Mouse (Mus musculus) midbrain, embryonic 12.5 days (tissue): ENCODE data around the gene Defb45. TPM values are rescaled to one million over a fixed set of nuclear protein-coding genes. Genes with fewer than 3 reads are reported as not detected.

Experiments used
- ATAC-seq: fragments of 200-750 bp; cut with Nextera tagmentation; 2 replicates; pipeline ENCODE4 v1.8.0; 2017; ENCODE audit warnings: low read depth, moderate TSS enrichment, moderate library complexity; ENCODE audit not compliant: low FRiP score
- H3K27ac ChIP-seq: fragments of 300-500 bp; sonication (generic); replicated peaks from 2 replicates; pipeline ENCODE4 v1.5.1; 2016; ENCODE audit warnings: mild to moderate bottlenecking
- H3K27me3 ChIP-seq: fragments of 300-500 bp; sonication (generic); 2 replicates; pipeline ENCODE4 v1.6.1; 2016; ENCODE audit warnings: mild to moderate bottlenecking
- H3K36me3 ChIP-seq: fragments of 300-500 bp; sonication (generic); 2 replicates; pipeline ENCODE4 v1.6.1; 2016
- H3K4me1 ChIP-seq: fragments of 300-500 bp; sonication (generic); 2 replicates; pipeline ENCODE4 v1.6.1; 2016
- H3K4me2 ChIP-seq: fragments of 300-500 bp; sonication (generic); replicated peaks from 2 replicates; pipeline ENCODE4 v1.6.1; 2016; ENCODE audit warnings: mild to moderate bottlenecking, moderate library complexity
- H3K4me3 ChIP-seq: fragments of 300-500 bp; sonication (generic); 2 replicates; pipeline ENCODE4 v1.5.1; 2016; ENCODE audit warnings: mild to moderate bottlenecking
- H3K9ac ChIP-seq: fragments of 300-500 bp; sonication (generic); replicated peaks from 2 replicates; pipeline ENCODE4 v1.6.1; 2016; ENCODE audit warnings: mild to moderate bottlenecking, moderate library complexity
- H3K9me3 ChIP-seq: fragments of 300-500 bp; sonication (generic); 2 replicates; pipeline ENCODE4 v1.6.1; 2016; ENCODE audit warnings: mild to moderate bottlenecking
- WGBS: fragments of 180-500 bp; shearing (Covaris S2); methylation state at CpG from one replicate; pipeline ENCODE4 v1.1.7; 2016; 5-methylcytosine and 5-hydroxymethylcytosine counted together
- polyA plus RNA-seq: library from polyadenylated mRNA; unstranded; fragments of >200 nt; fragmentation: Nextera tagmentation; extraction: Ambion mirVana; gene quantifications from 2 replicates; pipeline ENCODE4 v1.2.1, GENCODE M21; 2016

Gene Defb45
- polyA plus RNA-seq, 1 experiment from 2014 or later, result not detected

DNA sequence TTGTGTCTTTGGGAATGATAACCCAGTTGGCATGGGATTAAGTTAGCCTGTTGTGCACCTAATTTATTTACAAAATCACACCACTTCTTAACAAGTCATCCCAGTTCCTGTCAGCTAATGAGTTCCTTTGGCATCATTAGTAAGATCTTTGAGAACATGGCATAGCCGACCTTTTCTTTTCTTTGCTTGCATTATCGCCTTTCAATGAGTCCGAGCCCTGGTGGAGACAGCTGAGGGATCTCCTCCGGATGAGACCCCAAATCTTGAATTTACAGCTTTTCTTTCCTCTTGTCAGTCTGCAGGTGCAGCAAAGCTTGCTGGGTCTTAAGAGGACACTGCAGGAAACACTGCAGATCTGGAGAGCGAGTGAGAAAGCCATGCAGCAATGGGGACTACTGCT lies 30.2 kb downstream of the Defb45 start, which contains the start of gene Gm17416:
Gm17416 (plus strand) TSS at position 301 of the 400 bp plus-strand sequence.
- Histone ChIP-seq H3K9me3 (no peaks in the 10 kb centered on the region), H3K4me3 (no peak within 1 kb of the TSS), H3K36me3 (no peaks in the 10 kb centered on the region), H3K27me3 (no peaks in the 10 kb centered on the region), H3K4me1 (no peaks in the 10 kb centered on the region), H3K9ac (no peak within 1 kb of the TSS), H3K27ac (no peak within 1 kb of the TSS), H3K4me2 (no peak within 1 kb of the TSS)
- ATAC-seq, result no peak
- WGBS, result 88% methylated on average over 5 of the region's 5 CpGs

DNA sequence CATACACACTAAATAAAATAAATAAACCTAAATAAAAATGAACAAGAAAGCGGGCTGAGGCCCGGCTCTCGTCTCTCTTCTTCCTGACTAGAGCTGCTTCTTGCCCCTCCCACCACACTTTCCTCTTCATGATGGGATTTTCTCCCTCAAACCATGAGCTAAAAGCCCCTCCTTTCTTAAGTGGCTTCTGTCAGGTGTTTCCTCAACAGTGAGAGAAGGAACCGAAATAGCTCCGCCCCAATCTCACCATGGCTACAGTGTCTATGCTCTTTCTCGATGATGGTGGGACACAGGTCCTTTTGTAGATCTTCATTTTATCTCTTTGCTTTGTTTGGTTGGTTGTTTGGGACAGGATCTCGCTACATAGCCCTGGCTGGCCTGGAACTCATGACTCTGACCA lies 42.5 kb downstream of the Defb45 start:
- Histone ChIP-seq H3K27me3 (no peaks in the 10 kb centered on the region), H3K9ac (no peak overlapping the region), H3K9me3 (no peaks in the 10 kb centered on the region), H3K36me3 (no peaks in the 10 kb centered on the region), H3K27ac (no peak overlapping the region), H3K4me3 (no peak overlapping the region), H3K4me2 (no peak overlapping the region), H3K4me1 (peaks cover 2% of the 10 kb centered on the region; the same call in 1 of the 2 replicates)
- ATAC-seq, result no peak
- WGBS, result 92% methylated on average over 7 of the region's 7 CpGs

DNA sequence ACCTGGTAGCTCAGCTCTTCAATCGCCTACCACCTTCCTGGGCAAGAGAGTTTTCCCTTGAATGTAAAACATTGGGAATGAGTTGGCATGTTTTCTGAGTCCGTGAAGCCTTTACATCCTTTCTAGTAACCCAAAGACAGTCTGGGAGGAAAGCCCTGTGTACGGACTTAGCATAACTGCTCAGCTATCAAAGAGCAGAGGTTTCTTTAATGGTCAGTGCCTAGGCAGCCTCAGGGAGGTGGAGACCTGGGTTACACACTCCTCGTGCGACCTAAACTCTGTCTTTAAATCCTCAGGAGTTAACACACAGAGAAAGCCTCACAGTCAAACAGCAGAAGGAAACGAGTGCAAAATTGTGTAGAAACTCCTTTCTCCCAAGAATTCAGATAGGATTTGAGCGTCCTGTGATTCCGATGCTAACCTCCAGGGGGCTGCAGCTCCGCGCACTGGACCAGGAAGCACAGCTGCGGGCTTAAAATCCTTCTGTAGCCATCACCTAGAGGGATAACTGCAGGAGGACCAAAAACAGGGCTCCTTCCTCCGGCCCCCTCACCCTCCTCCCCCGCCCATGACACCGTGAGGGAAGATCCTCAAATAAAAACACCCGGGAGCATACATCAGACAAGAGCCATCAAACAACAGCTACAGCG lies 45.3 kb downstream of the Defb45 start:
- Histone ChIP-seq H3K4me3 (0 out of 2 replicates have a peak overlapping the region, but pooled peaks have one; percentile 10), H3K27ac (no peak overlapping the region), H3K9ac (no peak overlapping the region), H3K27me3 (no peaks in the 10 kb centered on the region), H3K4me2 (peak overlapping the region; percentile 38; the same call in 1 of the 2 replicates), H3K4me1 (peaks cover 2% of the 10 kb centered on the region; the same call in 1 of the 2 replicates), H3K36me3 (no peaks in the 10 kb centered on the region), H3K9me3 (no peaks in the 10 kb centered on the region)
- ATAC-seq, result no peak
- WGBS, result 13% methylated on average over 16 of the region's 16 CpGs

DNA sequence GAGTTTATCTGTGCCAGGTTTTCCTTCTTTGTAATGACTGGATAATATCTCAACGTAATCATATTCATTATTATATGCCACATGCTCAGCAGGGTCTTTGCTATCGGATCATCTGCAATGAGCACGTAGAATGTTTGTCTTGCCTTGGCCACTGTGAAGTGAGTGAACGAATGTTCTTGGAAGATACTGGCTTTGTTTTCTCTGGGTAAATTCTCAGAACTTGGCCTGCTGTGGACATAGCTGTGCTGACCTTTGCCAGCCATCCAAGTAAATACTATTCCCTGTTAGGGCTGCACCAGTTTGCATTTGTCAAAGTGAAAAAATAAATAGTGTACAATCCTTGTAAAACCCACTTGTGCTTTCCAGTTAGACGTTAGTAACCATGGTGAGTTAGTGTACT lies 51.1 kb downstream of the Defb45 start:
- Histone ChIP-seq H3K4me3 (no peak overlapping the region), H3K4me2 (no peak overlapping the region), H3K36me3 (no peaks in the 10 kb centered on the region), H3K27me3 (no peaks in the 10 kb centered on the region), H3K9me3 (no peaks in the 10 kb centered on the region), H3K9ac (no peak overlapping the region), H3K27ac (no peak overlapping the region), H3K4me1 (no peaks in the 10 kb centered on the region)
- WGBS, result 80% methylated on average over 5 of the region's 5 CpGs
- ATAC-seq, result no peak

DNA sequence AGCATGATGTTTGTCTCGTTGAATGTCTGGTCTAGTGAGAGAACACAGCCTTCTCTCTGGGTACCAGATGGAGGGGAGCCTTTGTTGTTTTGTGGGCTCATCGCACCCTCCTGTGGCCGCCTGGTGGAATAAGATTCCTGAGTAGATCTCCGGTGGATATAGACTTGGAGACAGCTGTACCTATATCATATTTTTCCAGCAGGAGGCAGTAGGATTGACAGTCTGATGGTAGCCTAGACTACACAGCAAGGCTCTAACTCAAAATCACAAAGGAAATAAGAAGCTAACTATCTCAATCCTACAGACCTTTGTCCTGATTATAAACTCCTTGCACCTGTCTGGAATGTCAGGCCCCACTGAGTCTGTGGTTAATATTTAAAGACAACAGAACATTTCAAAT lies 54.5 kb downstream of the Defb45 start:
- no peak overlapping the region for H3K4me3 ChIP-seq
- ATAC-seq, result no peak
- H3K36me3 ChIP-seq, result no peaks in the 10 kb centered on the region
- no peak overlapping the region for H3K9ac ChIP-seq
- H3K9me3 ChIP-seq, result no peaks in the 10 kb centered on the region
- no peaks in the 10 kb centered on the region for H3K27me3 ChIP-seq
- H3K27ac ChIP-seq, result no peak overlapping the region
- H3K4me2 ChIP-seq, result no peak overlapping the region
- H3K4me1 ChIP-seq, result no peaks in the 10 kb centered on the region
- 26% methylated on average over 4 of the region's 4 CpGs for WGBS

DNA sequence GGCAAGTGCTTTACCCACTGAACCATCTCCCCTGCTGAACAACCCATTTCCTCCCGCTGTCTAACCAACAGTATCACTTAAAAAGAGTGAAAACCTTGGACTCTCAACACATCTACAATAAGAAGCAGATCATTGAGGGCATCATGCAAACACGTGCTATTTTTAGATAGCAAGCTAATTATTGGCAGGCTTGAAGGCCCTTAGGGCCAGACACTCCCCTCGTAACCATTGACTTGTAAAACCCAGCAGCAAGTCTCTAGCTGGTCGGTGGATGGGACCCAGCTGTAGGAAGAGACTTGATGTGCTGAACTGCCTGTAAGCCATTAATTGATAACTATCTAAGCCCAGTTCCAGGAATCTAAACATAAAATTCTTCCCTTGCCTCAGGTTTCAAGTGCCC lies 55.7 kb downstream of the Defb45 start:
- no peak overlapping the region for H3K4me2 ChIP-seq
- H3K4me3 ChIP-seq, result no peak overlapping the region
- H3K27me3 ChIP-seq, result no peaks in the 10 kb centered on the region
- no peak overlapping the region for H3K9ac ChIP-seq
- no peak for ATAC-seq
- H3K4me1 ChIP-seq, result no peaks in the 10 kb centered on the region
- no peaks in the 10 kb centered on the region for H3K36me3 ChIP-seq
- H3K9me3 ChIP-seq, result no peaks in the 10 kb centered on the region
- no peak overlapping the region for H3K27ac ChIP-seq
- 86% methylated on average over 4 of the region's 4 CpGs for WGBS

Other genes with a start within 250 kb of the Defb45 start
- 12.5 and 16.1 TPM in 2 replicates for gene Nrsn2, start 222.8 kb downstream of the Defb45 start, polyA plus RNA-seq
- 15.6 and 18.7 TPM in 2 replicates for gene Sox12, start 201.3 kb downstream of the Defb45 start, polyA plus RNA-seq
- gene Zcchc3, start 184.4 kb downstream of the Defb45 start, polyA plus RNA-seq, result 51.3 and 53.3 TPM in 2 replicates
- 0.54 and 1.1 TPM in 2 replicates for gene 6820408C15Rik, start 183.8 kb downstream of the Defb45 start, polyA plus RNA-seq
- gene Defb23, start 134.8 kb downstream of the Defb45 start, polyA plus RNA-seq, result not detected in 2 replicates
- not detected in 2 replicates for gene Defb20, start 122.3 kb downstream of the Defb45 start, polyA plus RNA-seq
- gene Defb22, start 109.3 kb downstream of the Defb45 start, polyA plus RNA-seq, result not detected in 2 replicates
- gene Defb26, start 87.7 kb downstream of the Defb45 start, polyA plus RNA-seq, result not detected in 2 replicates
- not detected in 2 replicates for gene Defb28, start 81.1 kb downstream of the Defb45 start, polyA plus RNA-seq
- not detected in 2 replicates for gene Defb29, start 59.3 kb downstream of the Defb45 start, polyA plus RNA-seq
- gene Gm17416, start 30.1 kb downstream of the Defb45 start, polyA plus RNA-seq, result not detected in 2 replicates
- not detected in 2 replicates for gene Defb21, start 26.7 kb downstream of the Defb45 start, polyA plus RNA-seq
- not detected in 2 replicates for gene Defb19, start 19.1 kb downstream of the Defb45 start, polyA plus RNA-seq
- not detected in 2 replicates for gene Defb36, start 4.9 kb upstream of the Defb45 start, polyA plus RNA-seq
- gene Defb25, start 23.7 kb upstream of the Defb45 start, polyA plus RNA-seq, result not detected in 2 replicates
- 0.31 TPM in 1 of 2 replicates, not detected in the other for gene Rem1, start 27.6 kb upstream of the Defb45 start, polyA plus RNA-seq
- 142 and 147 TPM in 2 replicates for gene H13, start 70.1 kb upstream of the Defb45 start, polyA plus RNA-seq
- 38.4 and 39.6 TPM in 2 replicates for gene Mcts2, start 87.6 kb upstream of the Defb45 start, polyA plus RNA-seq
- gene Id1, start 136.9 kb upstream of the Defb45 start, polyA plus RNA-seq, result 65.1 and 69.6 TPM in 2 replicates
- 3.2 and 3.9 TPM in 2 replicates for gene Cox4i2, start 154.8 kb upstream of the Defb45 start, polyA plus RNA-seq
- gene Bcl2l1, start 232.3 kb upstream of the Defb45 start, polyA plus RNA-seq, result 156 and 168 TPM in 2 replicates
- gene Tpx2, start 248.6 kb upstream of the Defb45 start, polyA plus RNA-seq, result 109 and 113 TPM in 2 replicates